Mouse (Mus musculus): ENCODE measurements at regions not wholly inside any gene's neighbourhood (a gene's known extent, or its start where the extent isn't known, plus 50 kb on each side); places are given as distances from the start of the nearest gene placed in this dataset.

GRCm38 (mm10) chr3:157842872-157843271 lies 82.0 kb downstream of the Cth start:
- DNase-seq (ENCODE audit: low spot score), result no peak

DNA sequence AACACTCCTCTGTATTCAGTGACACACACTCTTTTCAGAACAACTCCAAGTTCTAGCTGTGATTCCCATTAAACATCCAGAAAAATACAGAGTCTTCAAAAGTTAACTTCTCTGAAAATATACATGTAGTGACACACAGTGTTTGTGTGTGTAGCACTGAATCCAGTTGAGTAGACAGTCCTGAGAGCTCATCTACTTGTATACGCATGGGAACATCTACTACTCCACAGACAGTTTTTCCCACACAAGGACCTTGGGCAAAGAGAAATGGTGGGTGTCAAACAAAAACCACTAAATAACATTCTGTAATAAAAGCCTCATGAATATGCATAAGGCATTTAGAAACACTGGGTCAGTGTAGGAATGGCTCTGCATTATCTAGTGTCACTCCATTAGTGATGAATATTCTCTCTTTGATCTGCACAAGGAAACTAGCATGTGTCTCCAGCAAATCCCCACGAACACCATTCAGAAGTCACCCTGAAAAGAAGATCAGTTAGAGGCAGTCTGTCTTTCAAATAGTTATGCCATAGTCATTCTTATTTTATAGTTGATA lies 83.6 kb downstream of the Cth start:
- DNase-seq (ENCODE audit: low spot score), result no peak

GRCm38 (mm10) chr3:157804307-157804706 lies 120.6 kb downstream of the Cth start:
- no peak for DNase-seq (ENCODE audit: low spot score)

DNA sequence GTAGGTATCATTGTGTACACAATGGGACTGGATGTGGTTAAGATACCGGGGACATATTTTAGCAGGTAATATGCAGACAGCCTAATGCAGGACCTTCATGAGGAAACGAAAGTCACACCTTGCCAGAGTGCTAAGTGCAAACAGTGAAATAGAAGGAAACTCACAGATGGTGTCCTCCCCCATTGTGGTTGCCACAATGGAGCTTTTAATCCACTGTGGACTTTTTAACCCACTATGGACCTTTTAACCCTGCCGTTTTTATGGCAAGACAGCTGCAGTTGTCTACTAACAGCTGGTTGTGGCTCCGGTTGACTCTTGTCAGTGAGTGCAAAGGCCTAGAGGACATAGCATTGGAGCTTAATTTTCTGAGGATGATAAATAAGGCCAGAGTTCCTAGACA lies 121.5 kb downstream of the Cth start:
- no peak for DNase-seq (ENCODE audit: low spot score)

DNA sequence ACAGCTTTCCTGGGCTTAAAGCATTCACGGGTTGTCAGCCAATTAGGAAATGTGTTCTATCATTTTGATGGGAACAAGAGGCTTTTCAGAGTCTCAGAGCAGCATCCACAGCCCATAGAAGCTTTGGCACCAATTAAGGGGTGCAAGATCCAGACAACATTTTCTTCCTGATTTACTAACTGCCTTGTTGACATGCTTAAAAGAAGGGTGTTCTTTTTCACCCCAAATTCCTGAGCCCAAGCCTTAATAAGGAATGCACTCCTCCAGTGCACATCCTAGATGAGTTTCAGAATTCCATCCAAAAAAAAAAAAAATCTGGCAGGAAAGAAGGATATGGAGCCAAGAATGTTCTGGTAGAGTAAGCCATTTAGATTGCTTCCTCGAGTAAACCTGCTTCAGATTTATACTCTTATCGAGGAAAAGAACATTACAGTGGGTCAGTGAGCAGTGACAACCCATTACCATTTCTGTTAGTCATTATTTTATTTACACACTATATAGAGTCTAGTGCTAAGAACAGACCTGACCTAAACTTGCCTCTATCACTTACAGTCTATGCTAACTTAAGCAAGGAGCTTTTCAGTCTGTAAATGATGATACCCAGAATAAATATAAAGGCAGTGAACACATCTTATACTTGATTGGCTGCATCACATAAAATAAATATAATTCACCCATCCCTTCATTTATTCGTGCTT lies 137.2 kb downstream of the Cth start:
- peak; percentile 10 for DNase-seq (ENCODE audit: low spot score)

- no peak for DNase-seq (ENCODE audit: low spot score)
These were observed 143.8 kb downstream of the Cth start for GRCm38 (mm10) chr3:157781071-157781470.

DNA sequence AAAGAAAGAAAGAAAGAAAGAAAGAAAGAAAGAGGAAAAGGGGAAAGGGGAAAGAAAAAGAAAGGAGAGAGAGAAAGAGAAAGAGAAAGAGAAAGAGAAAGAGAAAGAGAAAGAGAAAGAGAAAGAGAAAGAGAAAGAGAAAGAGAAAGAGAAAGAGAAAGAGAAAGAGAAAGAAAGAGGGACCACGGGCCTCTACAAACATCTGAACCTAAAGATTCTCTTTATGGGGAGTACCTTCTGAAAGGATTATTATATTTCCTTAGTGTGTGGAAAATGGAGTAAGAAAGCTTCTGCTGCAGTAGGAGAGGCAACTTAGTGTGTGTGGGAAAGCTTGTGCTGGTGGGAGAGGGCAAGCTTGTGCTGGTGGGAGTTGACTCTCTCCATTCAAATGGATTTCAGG lies 147.1 kb downstream of the Cth start:
- DNase-seq (ENCODE audit: low spot score), result no peak

DNA sequence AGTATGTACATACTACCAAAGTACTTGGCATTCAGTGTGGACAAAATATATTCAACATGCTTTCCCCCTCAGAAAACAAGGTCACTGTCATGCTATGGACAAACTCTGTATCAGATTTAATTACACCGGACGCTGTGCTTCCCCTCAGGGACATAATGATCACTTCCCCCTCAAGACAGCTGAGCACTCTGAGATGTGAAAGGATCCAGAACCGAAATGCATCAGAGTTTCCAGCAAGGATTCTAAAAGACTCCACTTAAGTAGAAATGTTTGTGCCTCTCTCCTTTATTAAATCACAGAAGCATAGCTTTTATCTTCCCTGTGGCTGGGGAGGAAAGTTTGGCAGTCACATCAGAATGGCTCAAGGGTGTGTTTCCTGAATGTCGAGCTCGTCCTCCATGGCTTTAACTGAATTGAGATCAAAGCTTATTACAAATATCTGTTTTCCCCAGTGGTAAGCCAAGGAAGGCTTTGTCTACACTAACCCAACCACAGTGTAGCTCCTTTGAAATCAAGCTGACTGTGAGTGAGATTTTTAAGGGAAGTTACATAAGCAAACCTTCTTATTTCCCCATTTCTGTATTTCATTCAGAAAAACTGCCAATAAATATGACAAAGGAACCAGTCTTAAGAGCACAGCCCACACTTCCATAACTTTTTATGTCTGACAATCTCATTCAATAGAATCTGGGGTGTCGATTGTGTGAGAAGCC lies 161.2 kb downstream of the Cth start:
- DNase-seq (ENCODE audit: low spot score), result no peak

DNA sequence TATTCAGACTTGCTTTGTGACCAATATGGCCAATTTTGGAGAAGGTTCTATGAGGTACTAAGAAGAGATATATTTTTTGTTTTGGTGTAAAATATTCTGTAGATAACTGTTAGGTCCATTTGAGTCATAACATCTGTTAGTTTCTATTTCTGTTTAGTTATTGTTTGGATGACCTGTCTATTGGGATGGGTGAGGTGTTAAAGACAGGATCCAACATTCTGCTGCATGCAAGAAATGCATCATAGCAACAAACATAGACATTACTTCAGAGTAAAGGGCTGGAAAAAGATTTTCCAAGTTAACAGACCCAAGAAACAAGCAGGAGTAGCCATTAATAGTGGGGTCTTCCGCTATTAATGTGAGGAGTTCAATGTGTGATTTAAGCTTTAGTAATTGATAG lies 165.0 kb downstream of the Cth start:
- DNase-seq (ENCODE audit: low spot score), result no peak

- DNase-seq (ENCODE audit: low spot score), result no peak
These were observed 170.1 kb downstream of the Cth start for GRCm38 (mm10) chr3:157754826-157755225.

- peak; percentile 59 for DNase-seq (ENCODE audit: low spot score)
These were observed 174.6 kb downstream of the Cth start for GRCm38 (mm10) chr3:157750266-157750665.

- DNase-seq (ENCODE audit: low spot score), result peak; percentile 55
These were observed 176.4 kb downstream of the Cth start for GRCm38 (mm10) chr3:157748395-157749037.

DNA sequence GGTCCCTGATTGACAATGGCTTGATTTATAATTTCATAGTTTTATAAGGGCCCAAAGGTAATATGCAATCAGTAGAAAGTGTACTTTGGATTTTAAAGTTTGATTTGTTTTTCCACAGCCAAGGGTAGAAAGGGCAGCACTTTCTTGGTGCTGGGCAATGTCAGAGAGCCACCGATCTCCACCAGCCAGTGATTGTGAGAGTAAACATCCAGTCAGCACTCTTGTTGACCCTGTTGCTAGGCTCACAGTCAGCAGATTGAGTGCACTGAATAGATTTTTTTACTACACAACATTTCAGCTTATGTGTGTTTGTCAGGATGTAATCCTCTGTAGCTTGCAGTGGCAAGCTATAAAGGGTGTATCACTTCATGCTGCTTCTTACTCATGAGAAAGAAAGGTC lies 176.3 kb downstream of the Ptger3 start:
- DNase-seq (ENCODE audit: low spot score), result no peak

GRCm38 (mm10) chr3:157739628-157740294 lies 173.1 kb downstream of the Ptger3 start:
- DNase-seq (ENCODE audit: low spot score), result no peak

GRCm38 (mm10) chr3:157732136-157732940 lies 165.6 kb downstream of the Ptger3 start:
- no peak for DNase-seq (ENCODE audit: low spot score)

DNA sequence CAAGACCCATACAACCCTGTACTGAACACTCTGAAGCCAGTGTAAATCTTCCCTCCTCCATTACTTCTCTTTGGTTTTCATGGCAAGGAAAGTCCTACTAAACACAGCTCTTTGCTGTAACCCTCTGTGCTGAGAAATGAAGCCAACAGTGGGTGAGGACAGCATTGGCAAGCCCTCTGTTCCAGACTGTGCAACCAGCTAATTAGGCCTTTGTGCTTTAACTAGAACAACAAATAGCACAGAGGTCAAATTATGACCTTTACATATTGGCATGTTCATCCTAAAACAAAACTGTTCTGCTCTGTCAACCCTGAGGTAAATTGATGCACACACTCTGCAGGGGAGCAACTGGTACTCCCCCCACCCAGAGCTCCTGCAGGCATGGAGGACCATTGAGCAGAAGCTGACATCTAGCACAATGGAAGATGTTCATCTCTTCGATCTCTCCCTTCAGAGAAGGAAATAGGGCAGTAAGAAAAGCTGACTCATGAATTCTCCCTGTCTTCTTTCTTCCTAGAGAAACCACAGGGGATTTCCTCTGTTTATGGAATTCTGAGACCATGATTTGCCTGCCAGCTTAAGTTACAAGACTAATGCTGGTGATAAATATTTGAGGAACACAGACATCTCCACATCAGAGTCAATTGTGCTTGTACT lies 163.1 kb downstream of the Ptger3 start:
- peak; percentile 62 for DNase-seq (ENCODE audit: low spot score)

DNA sequence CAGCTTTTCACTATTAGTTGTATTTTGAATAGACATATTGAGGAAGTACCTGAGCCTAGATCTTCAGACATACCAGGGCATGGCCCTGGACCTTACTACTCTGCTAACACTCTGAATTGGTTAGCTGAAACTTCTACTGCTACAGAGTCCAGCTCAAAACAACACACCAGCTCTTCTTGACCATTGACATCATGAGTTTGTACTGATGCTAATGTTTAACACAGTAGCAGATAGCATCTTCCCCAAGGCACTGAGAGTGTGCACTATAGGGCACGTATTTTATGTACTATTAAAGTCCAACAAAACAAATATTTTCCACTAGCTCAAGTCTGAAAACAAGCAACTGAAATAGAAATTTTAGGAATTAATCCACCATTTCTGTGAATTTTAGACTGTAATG lies 157.8 kb downstream of the Ptger3 start:
- DNase-seq (ENCODE audit: low spot score), result no peak

DNA sequence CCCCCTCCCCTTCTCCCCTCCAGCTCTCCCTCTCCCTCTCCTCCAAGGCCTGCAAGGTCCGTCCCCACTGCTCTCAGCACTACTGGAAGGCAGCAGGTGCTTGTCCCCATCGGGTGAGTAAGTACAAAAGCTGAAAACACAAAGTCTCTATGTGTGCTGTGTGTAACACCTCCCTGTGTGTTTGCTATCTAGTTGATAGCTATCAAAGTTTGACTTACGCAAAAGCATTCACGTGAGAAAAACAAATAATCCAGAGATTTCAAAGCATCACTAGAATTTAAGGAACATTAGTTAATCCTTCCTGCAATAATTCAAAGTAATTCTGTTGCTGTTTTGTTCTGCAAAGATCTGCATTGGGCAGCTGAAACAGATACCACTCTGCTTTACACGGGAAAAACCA lies 156.5 kb downstream of the Ptger3 start:
- DNase-seq (ENCODE audit: low spot score), result no peak

DNA sequence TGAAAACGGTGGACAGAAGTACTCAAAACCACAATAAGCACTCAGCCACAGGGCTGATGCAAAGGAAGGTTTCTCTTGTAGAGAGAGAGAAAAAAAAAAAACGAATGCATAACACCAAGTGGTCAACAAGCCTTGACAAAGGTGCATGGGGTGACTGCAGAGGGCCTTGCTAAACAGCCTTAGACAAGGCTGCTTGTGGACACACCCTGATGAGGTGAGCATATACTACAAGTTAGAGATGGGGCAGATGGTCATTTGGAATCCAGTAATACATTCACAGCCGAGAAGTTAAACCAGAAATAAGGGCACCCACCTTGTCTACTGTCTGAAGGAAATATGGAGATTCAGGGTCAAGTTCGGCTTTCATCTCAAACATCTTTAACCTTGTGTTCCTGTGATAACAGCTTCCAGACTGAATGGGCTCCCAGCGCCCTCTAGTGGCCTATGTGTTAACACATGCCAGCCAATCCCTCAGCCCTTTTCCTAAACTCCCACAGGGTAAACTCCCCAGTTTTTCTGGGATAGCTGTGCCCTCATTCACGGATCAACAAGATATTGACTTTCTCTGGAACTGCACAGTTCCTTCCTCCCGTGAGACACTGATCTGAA lies 150.7 kb downstream of the Ptger3 start:
- peak; percentile 85 for DNase-seq (ENCODE audit: low spot score)

DNA sequence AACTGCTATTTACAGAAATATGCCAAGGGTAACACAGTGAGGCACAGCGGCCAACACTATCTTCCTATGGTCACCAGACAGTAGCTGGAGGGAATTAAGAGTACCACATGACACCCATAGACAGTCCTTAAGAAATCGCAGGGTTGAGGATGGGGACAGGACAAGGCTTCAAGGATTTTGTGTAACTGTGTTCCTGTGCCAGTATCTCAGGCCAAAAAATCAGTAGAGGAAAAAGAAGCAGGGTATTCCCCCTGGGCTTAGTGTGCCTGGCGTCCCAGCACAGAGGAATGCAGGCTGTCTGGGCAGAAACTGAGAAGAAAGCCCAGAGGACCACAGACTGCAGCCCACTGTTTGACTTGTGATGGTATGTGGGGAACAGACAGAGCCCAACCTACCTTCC lies 147.3 kb downstream of the Ptger3 start:
- peak; percentile 64 for DNase-seq (ENCODE audit: low spot score)

All from adipocyte (in vitro differentiated cells).